Mouse (Mus musculus) heart, postnatal 4 days (tissue): ENCODE data around the gene Hsd17b7. TPM values are rescaled to one million over a fixed set of nuclear protein-coding genes. Genes with fewer than 3 reads are reported as not detected.

Source experiments
- DNase-seq: peaks from one replicate; pipeline ENCODE4 v3.0.0; 2021
- total RNA-seq, 2 experiments: library from RNA; stranded (reverse); gene quantifications; 2 replicates each; pipeline ENCODE4 v1.2.3; 2021

Gene Hsd17b7
- total RNA-seq, 2 experiments from 2014 or later: 30.9 to 34.2 TPM

DNA sequence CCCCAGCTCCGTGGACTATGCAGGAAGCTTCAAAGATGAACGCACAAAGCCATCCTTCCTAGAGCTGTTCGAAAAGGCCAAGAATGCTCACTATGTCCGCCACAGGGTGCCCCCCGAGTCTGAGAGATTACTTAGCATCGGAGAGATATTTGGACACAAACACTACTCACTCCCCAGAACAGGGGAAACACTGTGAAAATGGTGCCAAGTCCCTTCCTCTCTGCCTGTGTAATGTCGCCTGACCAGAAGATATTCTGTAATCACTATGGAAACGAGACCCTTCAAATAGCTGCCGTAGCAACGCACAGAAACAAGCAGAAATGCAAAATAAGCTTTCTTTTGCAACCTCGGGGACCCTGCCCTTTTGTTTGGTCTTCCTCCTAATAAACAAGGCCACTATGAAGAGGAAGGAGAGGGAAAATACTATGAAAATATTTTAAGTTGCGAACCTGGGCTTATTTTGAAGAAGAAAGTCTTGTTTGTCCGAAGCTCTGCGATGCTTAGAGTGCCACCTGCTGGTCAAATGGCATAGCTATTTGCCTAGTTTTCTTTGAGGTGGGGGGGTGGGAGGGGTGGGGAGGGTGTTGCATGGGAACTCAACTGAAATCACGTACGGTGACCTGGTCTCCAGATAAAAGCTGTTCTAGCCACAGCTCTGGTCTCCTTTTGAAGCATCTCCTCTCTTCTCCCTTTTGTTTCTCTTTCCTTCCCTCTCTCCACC, 34.9 kb downstream of the Hsd17b7 start:
- DNase-seq: peak; percentile 68

DNA sequence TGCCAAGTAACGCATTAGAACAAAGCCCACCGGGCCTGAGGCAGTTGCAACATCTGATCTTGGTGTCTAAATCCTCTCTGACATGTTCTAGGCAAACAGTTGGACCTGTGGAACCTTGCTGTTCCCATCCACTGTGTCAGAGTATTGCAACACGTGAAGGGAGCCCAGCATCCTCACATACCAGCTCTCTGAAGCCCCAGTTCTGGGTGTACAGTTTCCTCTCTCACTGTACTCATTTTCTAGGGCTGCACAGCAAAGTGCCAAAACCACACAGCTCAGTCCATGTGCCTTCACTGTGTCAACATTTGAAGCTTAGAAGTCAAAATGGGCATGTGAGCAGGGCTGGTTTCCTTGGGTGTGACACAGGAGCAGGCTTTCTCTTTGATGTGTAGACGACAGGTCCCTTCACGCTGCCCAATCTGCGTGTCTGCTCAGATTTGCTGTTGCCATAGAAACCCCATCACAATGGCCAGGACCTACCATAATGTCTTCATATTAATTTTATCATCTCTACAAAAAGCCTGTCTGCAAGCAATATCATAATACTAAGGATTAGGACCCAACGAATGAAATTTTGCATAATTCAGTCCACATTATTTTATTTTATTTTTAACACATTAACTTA, 36.8 kb downstream of the Hsd17b7 start:
- no peak for DNase-seq

DNA sequence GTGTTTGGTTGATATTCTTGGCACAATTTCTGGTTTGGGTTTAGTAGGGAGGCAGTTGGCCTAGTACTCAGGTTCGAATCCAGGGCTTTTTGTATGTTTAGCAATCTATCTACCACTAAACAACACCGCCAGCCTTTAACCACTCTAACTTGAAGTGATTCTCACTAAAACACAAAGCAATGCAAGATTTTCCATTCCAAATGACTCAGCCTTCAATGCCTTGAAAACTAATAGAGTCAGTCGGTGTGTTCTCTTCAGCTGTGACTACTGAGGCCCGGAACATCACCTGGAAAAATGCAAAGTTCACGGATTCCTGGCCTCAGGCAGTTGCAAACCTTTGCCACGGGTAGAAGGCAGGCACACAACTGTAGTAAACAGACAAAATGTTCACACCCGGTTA, 37.3 kb downstream of the Hsd17b7 start:
- DNase-seq: no peak

DNA sequence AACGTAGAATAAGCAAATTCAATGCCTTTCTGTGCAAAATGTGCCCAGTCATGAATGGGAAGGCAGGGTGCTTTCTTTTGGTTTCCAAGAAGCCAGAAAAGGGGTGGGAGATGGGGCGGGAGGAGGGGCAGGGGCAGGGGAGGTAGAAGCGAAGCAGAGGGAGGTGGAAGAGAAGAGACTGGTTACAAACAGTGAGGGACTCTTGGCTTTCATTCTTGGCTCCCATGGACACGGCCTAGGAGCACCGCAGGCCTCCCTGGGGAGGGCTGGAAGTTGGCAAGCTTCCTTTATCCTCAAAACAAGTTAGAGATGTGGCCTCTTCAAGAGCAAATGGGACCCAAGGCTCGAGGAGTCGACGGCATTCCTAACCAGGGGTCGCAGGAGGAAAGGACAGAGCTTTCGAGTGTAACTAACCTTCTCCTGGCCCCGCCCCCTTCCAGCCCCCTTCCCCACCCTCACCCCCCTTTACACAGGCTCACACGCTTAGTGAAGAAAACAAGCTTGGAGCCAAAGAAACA, 40.5 kb downstream of the Hsd17b7 start, which contains the start of gene Ccdc190:
Ccdc190 (plus strand) TSS at position 195 of the 518 bp plus-strand sequence.
- DNase-seq: peak; percentile 58

DNA sequence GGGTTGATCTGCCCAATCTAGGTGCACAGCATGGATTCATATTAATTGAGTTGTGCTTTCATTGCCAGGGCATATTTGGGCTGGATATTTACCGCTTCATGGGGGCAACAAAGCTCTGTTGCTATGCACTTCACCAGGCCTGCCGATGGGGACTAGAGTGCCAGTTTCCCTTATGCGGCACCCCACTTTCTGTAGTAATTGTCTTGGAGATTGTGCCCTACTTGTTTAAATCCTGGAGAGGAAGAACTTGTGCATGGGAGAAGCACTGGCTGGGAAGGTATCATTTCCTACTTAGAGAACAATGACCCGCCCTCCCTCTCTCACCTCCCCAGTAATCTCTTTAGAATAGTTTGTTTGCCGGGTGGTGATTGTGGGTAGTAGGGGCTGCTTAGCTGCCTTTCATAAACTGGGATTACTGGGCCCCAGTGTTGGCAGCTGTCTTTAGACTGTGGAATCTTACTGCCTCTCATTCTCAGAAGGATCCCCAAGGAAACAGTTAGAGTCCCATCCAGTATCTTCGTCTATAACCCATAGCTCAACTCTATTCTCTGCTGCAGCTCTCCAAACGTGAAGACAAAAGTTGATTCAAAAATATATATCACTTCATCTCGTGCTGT, 41.2 kb downstream of the Hsd17b7 start:
- no peak for DNase-seq

GRCm38 (mm10) chr1:169924567-169924966, 44.5 kb downstream of the Hsd17b7 start:
- DNase-seq: no peak

DNA sequence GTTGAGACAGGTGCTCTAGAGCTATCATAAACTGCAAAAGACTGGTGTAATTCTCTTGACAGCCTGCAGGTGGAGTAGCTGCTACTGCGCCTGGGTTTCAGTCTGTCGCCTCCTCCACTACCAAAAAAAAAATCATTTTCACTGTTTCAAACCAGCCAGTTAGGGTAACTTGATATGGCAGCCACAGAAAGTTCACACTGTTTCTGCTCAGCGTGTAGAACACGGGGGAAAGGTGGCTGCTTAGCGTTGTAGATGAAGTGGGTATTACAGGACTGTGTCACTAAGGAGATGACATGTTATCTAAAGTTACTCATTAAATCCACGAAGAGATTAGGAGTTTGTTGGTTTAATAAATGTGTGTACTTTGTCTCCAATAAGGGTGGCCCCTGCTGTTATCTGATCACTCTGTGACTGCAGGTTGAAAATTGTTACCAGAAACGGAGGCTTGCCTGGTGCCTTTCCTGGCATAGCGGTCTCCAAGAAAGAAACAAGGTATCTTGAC, 47.3 kb downstream of the Hsd17b7 start:
- DNase-seq: peak; percentile 41

DNA sequence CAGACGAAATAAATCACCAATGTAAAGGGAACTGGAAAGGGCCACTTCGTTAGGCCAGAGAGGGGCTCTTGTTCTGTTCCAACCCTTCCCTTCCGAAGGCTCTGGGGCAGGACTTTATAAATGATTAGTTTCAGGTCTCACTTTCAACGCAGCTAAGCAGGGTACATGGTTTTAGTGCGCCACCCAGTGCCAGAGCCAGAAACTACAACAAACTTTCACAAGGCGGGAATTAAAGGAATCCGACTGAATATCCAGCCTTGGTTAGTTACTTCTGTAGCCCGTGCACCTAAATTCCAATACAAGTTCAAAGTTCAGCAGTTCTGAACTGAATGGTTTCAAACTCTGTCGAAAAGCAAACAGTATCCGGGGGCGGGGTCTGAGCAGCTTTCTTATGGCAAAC, 49.8 kb downstream of the Hsd17b7 start:
- peak; percentile 84 for DNase-seq

GRCm38 (mm10) chr1:169917998-169918397, 51.0 kb downstream of the Hsd17b7 start:
- DNase-seq: peak; percentile 64

DNA sequence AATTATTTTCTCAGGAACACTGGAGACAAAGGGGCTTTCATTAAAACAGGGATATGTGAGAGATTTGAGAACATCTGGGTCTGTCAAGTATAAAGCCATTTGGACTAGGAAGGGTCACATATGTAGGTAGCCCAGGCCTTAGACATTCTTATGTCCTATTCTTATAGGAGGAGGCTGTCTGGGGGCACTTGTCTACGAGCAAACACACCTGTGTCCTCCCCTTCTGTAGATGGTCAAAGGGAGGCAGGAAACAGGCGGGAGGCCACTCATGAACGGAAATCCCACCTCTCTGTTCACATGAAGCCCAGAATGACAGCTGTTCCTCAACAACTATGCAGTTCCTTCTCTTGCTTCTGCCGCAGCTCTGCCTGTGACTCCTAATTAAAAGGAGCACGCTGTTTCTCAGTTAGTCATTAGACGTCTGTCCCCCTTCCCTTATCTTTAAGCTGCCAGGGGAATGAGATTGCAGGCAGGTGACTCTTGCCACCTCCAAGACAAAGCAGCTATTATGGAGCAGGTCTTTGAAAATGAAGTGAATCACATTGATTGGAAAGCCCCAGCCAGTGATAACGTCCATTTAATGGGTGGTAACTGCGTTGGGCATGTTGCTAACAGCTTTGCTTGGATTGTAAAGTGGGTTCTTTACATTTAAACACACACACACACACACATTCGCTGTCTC, 51.8 kb downstream of the Hsd17b7 start:
- DNase-seq: no peak

DNA sequence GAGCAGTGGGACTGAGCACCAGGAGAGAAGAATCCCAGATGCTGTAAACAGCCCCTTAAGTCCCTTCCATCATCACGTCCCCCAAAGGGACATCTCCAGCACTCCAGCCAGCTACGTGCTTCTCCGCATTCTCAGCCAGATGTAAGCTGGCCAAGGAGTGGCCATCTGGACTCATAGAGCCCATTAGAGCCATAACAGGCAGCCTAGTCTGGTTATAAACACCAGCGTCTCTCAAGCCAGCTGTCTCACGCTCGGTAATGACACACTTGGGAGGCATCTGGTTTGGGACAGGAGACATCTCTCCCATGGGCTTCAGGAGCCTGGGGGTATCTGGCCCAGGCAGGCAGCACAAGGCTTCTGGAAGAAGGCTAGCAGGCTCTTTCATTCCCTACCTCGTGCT, 52.4 kb downstream of the Hsd17b7 start:
- DNase-seq: peak; percentile 41

GRCm38 (mm10) chr1:169911526-169911925, 57.5 kb downstream of the Hsd17b7 start:
- DNase-seq: no peak

DNA sequence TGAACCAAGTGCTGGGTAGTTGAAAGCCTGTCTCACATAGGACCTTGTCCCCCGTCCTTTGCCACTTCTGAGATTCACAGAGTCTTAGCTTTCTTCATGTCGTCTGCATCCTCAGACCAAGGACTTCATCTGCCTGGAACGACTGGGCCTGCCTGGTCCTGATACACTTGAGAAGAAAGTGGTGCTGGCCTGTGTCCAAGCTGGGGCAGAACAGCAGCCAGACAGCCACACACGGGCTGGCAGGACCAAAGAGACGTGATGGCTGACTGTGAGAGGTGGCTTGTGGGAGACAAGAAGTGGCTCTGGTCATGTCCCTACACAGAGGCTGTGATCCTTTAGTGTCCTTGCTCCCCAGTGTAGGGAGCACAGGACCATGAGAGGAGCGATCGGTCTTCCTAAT, 58.3 kb downstream of the Hsd17b7 start:
- peak; percentile 17 for DNase-seq

GRCm38 (mm10) chr1:169909659-169910058, 59.4 kb downstream of the Hsd17b7 start:
- no peak for DNase-seq

- no peak for DNase-seq
Measured at GRCm38 (mm10) chr1:169909163-169909562, 59.9 kb downstream of the Hsd17b7 start.

- DNase-seq: peak; percentile 19
Measured at GRCm38 (mm10) chr1:169900771-169901336, 68.2 kb downstream of the Hsd17b7 start.

Other genes starting within 250 kb of the Hsd17b7 start
- gene Rgs4, start 221.6 kb downstream of the Hsd17b7 start, total RNA-seq: 1 to 10 TPM; 7.3 to 9.8 TPM
- not detected for gene Ccdc190, start 40.6 kb downstream of the Hsd17b7 start, total RNA-seq
- 10 to 100 TPM; 23.8 to 24.3 TPM for gene Ddr2, start 141.5 kb upstream of the Hsd17b7 start, total RNA-seq
- gene Uap1, start 205.7 kb upstream of the Hsd17b7 start, total RNA-seq: 10 to 100 TPM; 40.4 to 49.6 TPM
- gene Uhmk1, start 246.2 kb upstream of the Hsd17b7 start, total RNA-seq: 10 to 100 TPM; 18.9 to 19.8 TPM